Mouse (Mus musculus) hindbrain, embryonic 15.5 days (tissue): ENCODE results near the gene Cdkl3. TPM values are rescaled to one million over a fixed set of nuclear protein-coding genes. Genes with fewer than 3 reads are reported as not detected.

Experiments
- ATAC-seq: fragments of 200-750 bp; cut with Nextera tagmentation; 2 replicates; pipeline ENCODE4 v1.8.0; 2017; ENCODE audit warnings: low read depth, moderate number of reproducible peaks, moderate TSS enrichment; ENCODE audit not compliant: low FRiP score
- H3K27ac ChIP-seq: fragments of 300-500 bp; sonication (generic); replicated peaks from 2 replicates; pipeline ENCODE4 v1.5.1; 2015; ENCODE audit warnings: mild to moderate bottlenecking, inconsistent platforms
- H3K27me3 ChIP-seq: fragments of 300-500 bp; sonication (generic); 2 replicates; pipeline ENCODE4 v1.6.1; 2015; ENCODE audit warnings: control low read depth, inconsistent platforms
- H3K36me3 ChIP-seq: fragments of 300-500 bp; sonication (generic); 2 replicates; pipeline ENCODE4 v1.6.1; 2015; ENCODE audit warnings: control low read depth, inconsistent platforms
- H3K4me1 ChIP-seq: fragments of 300-500 bp; sonication (generic); replicated peaks from 2 replicates; pipeline ENCODE4 v1.6.1; 2015; ENCODE audit warnings: control low read depth, inconsistent platforms
- H3K4me2 ChIP-seq: fragments of 300-500 bp; sonication (generic); 2 replicates; pipeline ENCODE4 v1.6.1; 2015; ENCODE audit warnings: moderate library complexity, mild to moderate bottlenecking, inconsistent platforms
- H3K4me3 ChIP-seq: fragments of 300-500 bp; sonication (generic); 2 replicates; pipeline ENCODE4 v1.5.1; 2015; ENCODE audit warnings: mild to moderate bottlenecking, inconsistent platforms
- H3K9ac ChIP-seq: fragments of 300-500 bp; sonication (generic); 2 replicates; pipeline ENCODE4 v1.6.1; 2015; ENCODE audit warnings: inconsistent platforms
- H3K9me3 ChIP-seq: fragments of 300-500 bp; sonication (generic); 2 replicates; pipeline ENCODE4 v1.6.1; 2016; ENCODE audit warnings: control low read depth, inconsistent platforms
- WGBS: fragments of 180-500 bp; shearing (Covaris S2); methylation state at CpG from one replicate; pipeline ENCODE4 v1.1.7; 2015; 5-methylcytosine and 5-hydroxymethylcytosine counted together
- microRNA-seq: library from miRNA; unstranded; fragments of <30 nt; microRNA quantifications from one replicate; pipeline ENCODE4, GENCODE M21; 2016
- polyA plus RNA-seq: library from polyadenylated mRNA; unstranded; fragments of >200 nt; fragmentation: Nextera tagmentation; extraction: Ambion mirVana; gene quantifications from 2 replicates; pipeline ENCODE4 v1.2.1, GENCODE M21; 2015

Cdkl3 gene
- polyA plus RNA-seq, 1 experiment from 2014 or later, result 26.0 TPM

GRCm38 (mm10) chr11:52129621-52130450 is 125.8 kb downstream of the Cdkl3 start:
- Histone ChIP-seq H3K9me3 (no peaks in the 10 kb centered on the region), H3K9ac (no peak overlapping the region), H3K36me3 (peaks cover 14% of the 10 kb centered on the region), H3K4me2 (no peak overlapping the region), H3K4me1 (0 out of 2 replicates have a peak, but pooled peaks cover 5% of the 10 kb centered on the region), H3K27ac (no peak overlapping the region; the same call in 1 of the 2 replicates), H3K27me3 (no peaks in the 10 kb centered on the region), H3K4me3 (no peak overlapping the region)
- ATAC-seq, result peak; percentile 10; the same call in 1 of the 2 replicates
- WGBS, result 73% methylated on average over 10 of the region's 10 CpGs

DNA sequence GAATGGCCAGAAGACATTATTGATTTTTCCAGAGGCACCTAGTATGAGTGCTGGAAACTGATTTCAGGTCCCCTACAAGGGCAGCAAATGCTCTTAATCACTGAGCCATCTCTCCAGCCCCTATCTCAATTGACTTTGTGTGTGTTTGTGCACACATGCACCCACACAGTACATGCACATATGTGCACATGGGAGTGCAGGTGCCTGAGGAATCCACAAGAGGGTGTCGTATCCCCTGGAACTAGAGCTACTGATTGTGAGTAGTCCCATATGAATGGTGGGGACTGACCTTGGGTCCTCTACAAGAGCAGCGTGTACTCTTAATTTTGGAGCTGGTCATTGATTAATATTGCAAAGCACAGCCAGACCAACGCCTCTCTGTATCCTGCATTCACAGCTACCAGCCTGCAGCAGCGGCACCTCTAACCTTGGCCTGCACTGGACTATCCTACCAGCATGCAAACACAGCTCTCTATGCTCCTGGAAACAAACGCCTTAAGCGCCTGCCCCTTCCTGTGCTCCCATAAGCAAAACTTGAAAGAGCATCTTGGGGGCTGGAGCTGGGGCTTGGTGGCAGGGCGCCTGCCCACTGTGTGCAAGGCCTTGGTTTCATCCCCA is 126.5 kb downstream of the Cdkl3 start:
- Histone ChIP-seq H3K27ac (no peak overlapping the region), H3K9me3 (no peaks in the 10 kb centered on the region), H3K4me1 (0 out of 2 replicates have a peak, but pooled peaks cover 5% of the 10 kb centered on the region), H3K27me3 (no peaks in the 10 kb centered on the region), H3K4me2 (no peak overlapping the region), H3K9ac (no peak overlapping the region), H3K4me3 (no peak overlapping the region), H3K36me3 (peaks cover 8% of the 10 kb centered on the region)
- 84% methylated on average over 7 of the region's 7 CpGs for WGBS
- peak; percentile 58; the same call in 1 of the 2 replicates for ATAC-seq

Small RNAs within 50 kb of the gene (microRNA-seq; reads per million reads assigned to microRNA genes)
- gene Gm24157, result not detected
- gene Mir3061, result 35.1 reads per million, percentile 39 among the genes with 10 or more reads in this experiment

Other genes starting within 250 kb of the Cdkl3 start
- gene Sec24a, start 240.6 kb upstream of the Cdkl3 start, polyA plus RNA-seq, result 14.2 and 15.9 TPM in 2 replicates
- 196 and 197 TPM in 2 replicates for gene Sar1b, start 240.5 kb upstream of the Cdkl3 start, polyA plus RNA-seq
- 0.69 and 0.71 TPM in 2 replicates for gene Jade2, start 146.6 kb upstream of the Cdkl3 start, polyA plus RNA-seq
- gene Cdkn2aipnl, start 36.6 kb upstream of the Cdkl3 start, polyA plus RNA-seq, result 110 and 122 TPM in 2 replicates
- gene Ube2b, start 3.5 kb upstream of the Cdkl3 start, polyA plus RNA-seq, result 215 and 236 TPM in 2 replicates
- 126 and 131 TPM in 2 replicates for gene Ppp2ca, start 94.5 kb downstream of the Cdkl3 start, polyA plus RNA-seq
- not detected in 2 replicates for gene Olfr1373, start 141.3 kb downstream of the Cdkl3 start, polyA plus RNA-seq
- not detected in 2 replicates for gene Olfr1371, start 209.8 kb downstream of the Cdkl3 start, polyA plus RNA-seq
- gene Skp1a, start 227.8 kb downstream of the Cdkl3 start, polyA plus RNA-seq, result 975 and 989 TPM in 2 replicates